Mouse (Mus musculus) kidney, embryonic 15.5 days (tissue): ENCODE data around the gene Mthfd2l. TPM values are rescaled to one million over a fixed set of nuclear protein-coding genes. Genes with fewer than 3 reads are reported as not detected.

Experiments
- ATAC-seq: fragments of 200-750 bp; cut with Nextera tagmentation; replicated peaks from 2 replicates; pipeline ENCODE4 v1.8.0; 2017; ENCODE audit warnings: moderate TSS enrichment; ENCODE audit not compliant: low FRiP score
- H3K27ac ChIP-seq: fragments of 300-500 bp; sonication (generic); 2 replicates; pipeline ENCODE4 v1.5.1; 2015; ENCODE audit warnings: mild to moderate bottlenecking, inconsistent platforms
- H3K27me3 ChIP-seq: fragments of 300-500 bp; sonication (generic); 2 replicates; pipeline ENCODE4 v1.6.1; 2015; ENCODE audit warnings: inconsistent platforms
- H3K36me3 ChIP-seq: fragments of 300-500 bp; sonication (generic); 2 replicates; pipeline ENCODE4 v1.6.1; 2015; ENCODE audit warnings: inconsistent platforms
- H3K4me1 ChIP-seq: fragments of 300-500 bp; sonication (generic); 2 replicates; pipeline ENCODE4 v1.6.1; 2015; ENCODE audit warnings: inconsistent platforms
- H3K4me2 ChIP-seq: fragments of 300-500 bp; sonication (generic); 2 replicates; pipeline ENCODE4 v1.6.1; 2015; ENCODE audit warnings: moderate library complexity, mild to moderate bottlenecking, inconsistent platforms
- H3K4me3 ChIP-seq: fragments of 300-500 bp; sonication (generic); replicated peaks from 2 replicates; pipeline ENCODE4 v1.5.1; 2015; ENCODE audit warnings: mild to moderate bottlenecking, inconsistent platforms
- H3K9ac ChIP-seq: fragments of 300-500 bp; sonication (generic); 2 replicates; pipeline ENCODE4 v1.6.1; 2015; ENCODE audit warnings: mild to moderate bottlenecking, inconsistent platforms
- H3K9me3 ChIP-seq: fragments of 300-500 bp; sonication (generic); replicated peaks from 2 replicates; pipeline ENCODE4 v1.6.1; 2016; ENCODE audit warnings: inconsistent platforms
- WGBS: fragments of 180-500 bp; shearing (Covaris S2); methylation state at CpG from one replicate; pipeline ENCODE4 v1.1.7; 2015; ENCODE audit warnings: mixed read lengths; 5-methylcytosine and 5-hydroxymethylcytosine counted together
- polyA plus RNA-seq: library from polyadenylated mRNA; unstranded; fragments of >200 nt; fragmentation: Nextera tagmentation; extraction: Ambion mirVana; gene quantifications from 2 replicates; pipeline ENCODE4 v1.2.1, GENCODE M21; 2015

Gene Mthfd2l
- polyA plus RNA-seq, 1 experiment from 2014 or later, result 47.1 TPM

- peaks cover 21% of the 10 kb centered on the region for H3K27me3 ChIP-seq
- H3K4me2 ChIP-seq, result no peak overlapping the region
- H3K36me3 ChIP-seq, result no peaks in the 10 kb centered on the region
- no peak overlapping the region for H3K9ac ChIP-seq
- no peaks in the 10 kb centered on the region for H3K9me3 ChIP-seq
- H3K27ac ChIP-seq, result no peak overlapping the region
- H3K4me1 ChIP-seq, result peaks cover 10% of the 10 kb centered on the region
- no peak overlapping the region for H3K4me3 ChIP-seq
- 79% methylated on average over 7 of the region's 7 CpGs for WGBS
- no peak for ATAC-seq
Measured at GRCm38 (mm10) chr5:90900688-90901087, 30.2 kb upstream of the Mthfd2l start.

DNA sequence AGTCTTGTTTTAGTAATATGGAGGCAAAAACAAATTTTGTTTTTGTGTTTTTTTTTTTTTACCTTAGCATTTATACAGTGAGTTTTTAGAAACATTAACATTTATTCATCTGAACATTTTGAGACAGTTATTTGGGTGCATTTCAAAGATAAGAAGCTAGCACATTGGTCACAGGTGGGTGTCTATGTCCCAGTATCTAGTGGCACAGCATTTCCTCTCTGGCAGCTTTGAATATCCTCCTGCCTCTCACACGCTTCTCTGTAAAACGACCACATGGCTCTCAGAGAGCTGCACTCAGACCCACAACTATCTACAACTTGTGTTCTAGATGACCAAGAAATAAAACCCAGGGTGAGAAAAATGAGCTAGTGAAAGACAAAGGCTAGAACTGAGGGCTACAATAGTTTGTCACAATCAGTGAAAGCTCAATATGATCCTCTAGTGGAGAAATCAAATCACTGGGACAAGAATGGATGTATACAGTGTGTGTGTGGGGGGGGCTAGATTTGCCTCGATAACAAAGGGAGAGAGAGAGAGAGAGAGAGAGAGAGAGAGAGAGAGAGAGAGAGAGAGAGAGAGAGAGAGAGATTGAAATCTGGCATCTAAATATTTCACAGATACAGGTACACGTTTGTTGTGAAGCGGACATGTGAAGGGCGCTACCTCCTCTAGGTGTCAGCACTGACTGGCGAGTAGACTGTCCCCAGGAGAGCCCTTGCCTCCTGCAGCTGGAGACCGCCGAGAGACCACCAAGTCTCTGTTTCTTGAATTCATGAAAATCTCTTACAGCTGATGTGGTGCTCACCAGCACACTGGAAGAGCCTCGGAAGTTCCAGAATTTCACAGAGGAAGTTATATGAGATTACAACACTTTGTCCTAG, 28.3 kb upstream of the Mthfd2l start:
- WGBS, result 10% methylated on average over 10 of the region's 10 CpGs
- H3K4me1 ChIP-seq, result peaks cover 10% of the 10 kb centered on the region
- peak overlapping the region; percentile 39 for H3K4me3 ChIP-seq
- H3K27ac ChIP-seq, result no peak overlapping the region
- peak overlapping the region; percentile 81 for H3K4me2 ChIP-seq
- H3K9me3 ChIP-seq, result no peaks in the 10 kb centered on the region
- H3K27me3 ChIP-seq, result peaks cover 28% of the 10 kb centered on the region
- no peaks in the 10 kb centered on the region for H3K36me3 ChIP-seq
- peak; percentile 64; the same call in 1 of the 2 replicates for ATAC-seq
- no peak overlapping the region for H3K9ac ChIP-seq

DNA sequence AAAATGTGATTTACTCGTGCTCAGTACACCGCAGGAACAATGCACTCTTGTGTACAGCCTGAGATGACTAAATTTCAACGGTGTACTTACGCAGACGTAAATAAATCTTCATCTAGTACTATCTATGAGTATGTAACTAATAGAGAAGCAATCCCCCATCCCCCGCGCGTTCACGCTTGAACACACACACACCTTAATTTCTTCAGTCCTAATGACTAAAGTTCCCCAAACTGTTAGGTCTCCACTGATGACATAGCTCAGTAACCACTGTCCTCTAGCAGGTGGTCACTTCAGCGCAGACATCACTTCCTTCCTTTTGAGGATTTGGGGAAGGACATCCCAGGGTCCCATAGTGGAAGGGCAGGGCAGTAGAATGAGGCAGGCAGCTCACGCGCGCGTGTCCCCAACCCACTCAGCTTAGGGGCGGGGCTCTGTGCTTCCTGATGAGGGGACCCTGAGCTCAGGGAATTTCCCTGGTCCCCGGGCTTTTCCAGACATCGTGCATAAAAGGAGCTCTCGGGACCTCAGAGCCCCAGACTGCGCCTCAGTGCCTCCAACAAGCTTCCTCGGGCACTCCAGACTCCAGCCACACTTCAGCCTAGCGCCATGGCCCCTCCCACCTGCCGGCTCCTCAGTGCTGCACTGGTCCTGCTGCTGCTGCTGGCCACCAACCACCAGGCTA, 27.4 kb upstream of the Mthfd2l start, which contains the start of gene Cxcl2:
TSS of gene Cxcl2 (plus strand) at position 533 of the 682 bp plus-strand sequence.
- no peaks in the 10 kb centered on the region for H3K36me3 ChIP-seq
- peak within 1 kb of the TSS; percentile 81 for H3K4me2 ChIP-seq
- ATAC-seq, result peak; percentile 80
- H3K4me3 ChIP-seq, result peak within 1 kb of the TSS; percentile 39
- H3K9ac ChIP-seq, result 0 out of 2 replicates have a peak within 1 kb of the TSS, but pooled peaks have one; percentile 17
- H3K9me3 ChIP-seq, result no peaks in the 10 kb centered on the region
- peaks cover 30% of the 10 kb centered on the region for H3K27me3 ChIP-seq
- H3K27ac ChIP-seq, result no peak within 1 kb of the TSS
- 6% methylated on average over 22 of the region's 22 CpGs for WGBS
- peaks cover 10% of the 10 kb centered on the region for H3K4me1 ChIP-seq

- H3K27me3 ChIP-seq, result peaks cover 24% of the 10 kb centered on the region
- H3K36me3 ChIP-seq, result no peaks in the 10 kb centered on the region
- H3K9ac ChIP-seq, result no peak overlapping the region
- H3K4me3 ChIP-seq, result no peak overlapping the region
- no peak overlapping the region for H3K4me2 ChIP-seq
- no peaks in the 10 kb centered on the region for H3K4me1 ChIP-seq
- no peak for ATAC-seq
- WGBS, result 2% methylated on average over 2 of the region's 2 CpGs
- no peaks in the 10 kb centered on the region for H3K9me3 ChIP-seq
- no peak overlapping the region for H3K27ac ChIP-seq
Measured at GRCm38 (mm10) chr5:90908983-90909382, 21.9 kb upstream of the Mthfd2l start.

DNA sequence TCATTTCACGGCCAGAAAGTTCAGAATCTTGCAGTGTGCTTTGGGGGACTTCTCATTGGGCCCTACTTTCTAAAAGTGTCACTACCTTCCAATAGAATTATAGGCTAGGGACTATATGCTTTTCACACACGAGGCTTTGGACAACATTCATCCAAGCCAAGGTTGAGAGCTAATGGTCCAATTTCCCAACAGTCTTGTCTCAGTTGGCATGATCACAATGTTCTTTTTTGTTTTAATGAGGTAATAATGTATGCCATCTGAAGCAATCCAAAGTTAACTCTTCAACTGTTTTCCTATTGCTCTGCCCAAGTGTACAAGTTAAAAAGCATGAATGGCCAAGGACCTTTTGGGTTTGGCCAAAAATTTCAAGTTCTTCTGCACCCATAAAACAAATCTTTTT, 11.4 kb upstream of the Mthfd2l start:
- 81% methylated on average over 2 of the region's 2 CpGs for WGBS
- Histone ChIP-seq H3K4me3 (no peak overlapping the region), H3K4me1 (no peaks in the 10 kb centered on the region)

DNA sequence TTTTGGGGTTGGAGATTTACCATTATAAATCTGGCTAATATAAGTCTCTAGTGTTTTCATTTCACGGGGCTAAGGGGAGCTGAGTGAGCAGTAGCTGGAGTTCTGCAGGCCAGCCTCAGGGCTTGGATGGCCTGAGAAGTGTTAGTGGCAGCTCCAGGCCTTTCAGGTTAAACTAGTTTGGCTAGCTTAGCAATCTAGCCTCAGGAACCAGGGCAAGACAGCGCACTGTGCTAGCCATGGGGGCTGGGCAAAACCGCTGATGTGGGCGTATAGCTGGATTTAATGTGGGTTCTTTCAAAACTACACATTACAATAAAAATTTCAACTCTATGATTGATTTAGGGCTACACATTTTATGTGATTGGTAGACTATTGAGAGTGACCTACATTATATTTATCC, 8.0 kb upstream of the Mthfd2l start:
- Histone ChIP-seq H3K36me3 (no peaks in the 10 kb centered on the region), H3K4me2 (no peak overlapping the region), H3K27ac (no peak overlapping the region), H3K27me3 (no peaks in the 10 kb centered on the region), H3K9ac (no peak overlapping the region), H3K4me1 (no peaks in the 10 kb centered on the region), H3K9me3 (no peaks in the 10 kb centered on the region), H3K4me3 (no peak overlapping the region)
- 89% methylated on average over 4 of the region's 4 CpGs for WGBS
- ATAC-seq, result no peak

More for the DNA sequence above, 11.4 kb upstream of the Mthfd2l start:
- Histone ChIP-seq H3K4me2 (no peak overlapping the region), H3K9me3 (no peaks in the 10 kb centered on the region), H3K36me3 (no peaks in the 10 kb centered on the region), H3K27me3 (no peaks in the 10 kb centered on the region), H3K27ac (no peak overlapping the region), H3K9ac (no peak overlapping the region)
- no peak for ATAC-seq

DNA sequence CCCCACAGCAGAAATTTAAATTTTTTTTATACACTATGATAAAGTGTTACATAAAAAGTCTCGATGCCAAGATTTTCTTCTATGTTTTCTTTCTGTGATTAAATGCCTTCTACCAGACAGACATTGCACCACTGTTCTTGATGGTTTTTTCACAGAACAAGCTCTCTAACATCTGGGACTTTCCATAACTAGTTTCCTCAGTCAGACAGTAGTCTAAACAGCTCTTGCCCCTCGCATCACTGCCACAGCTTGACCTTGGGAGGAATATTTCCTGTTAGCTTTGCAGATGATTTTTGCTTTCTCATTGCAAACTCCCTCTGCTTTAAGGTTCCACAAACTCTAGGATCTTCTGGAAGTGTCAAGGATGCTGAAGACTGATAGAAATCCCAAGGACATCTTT, 371 bp upstream of the Mthfd2l start:
- Histone ChIP-seq H3K4me2 (peak overlapping the region; percentile 62), H3K36me3 (peaks cover 13% of the 10 kb centered on the region), H3K27me3 (no peaks in the 10 kb centered on the region), H3K9me3 (no peaks in the 10 kb centered on the region), H3K27ac (peak overlapping the region; percentile 99), H3K9ac (peak overlapping the region; percentile 91), H3K4me1 (peaks cover 11% of the 10 kb centered on the region), H3K4me3 (peak overlapping the region; percentile 78)
- ATAC-seq, result 0 out of 2 replicates have a peak, but pooled peaks have one; percentile 2
- WGBS, result 27% methylated on average over 2 of the region's 2 CpGs

- peak; percentile 26; the same call in 1 of the 2 replicates for ATAC-seq
- WGBS, result 2% methylated on average over 6 of the region's 6 CpGs
- peaks cover 16% of the 10 kb centered on the region for H3K4me1 ChIP-seq
- peak overlapping the region; percentile 99 for H3K27ac ChIP-seq
- no peaks in the 10 kb centered on the region for H3K9me3 ChIP-seq
- peak overlapping the region; percentile 78 for H3K4me3 ChIP-seq
- H3K9ac ChIP-seq, result peak overlapping the region; percentile 91
- H3K27me3 ChIP-seq, result no peaks in the 10 kb centered on the region
- peaks cover 13% of the 10 kb centered on the region for H3K36me3 ChIP-seq
- peak overlapping the region; percentile 62 for H3K4me2 ChIP-seq
Measured at GRCm38 (mm10) chr5:90931911-90932310, 994 bp downstream of the Mthfd2l start.

DNA sequence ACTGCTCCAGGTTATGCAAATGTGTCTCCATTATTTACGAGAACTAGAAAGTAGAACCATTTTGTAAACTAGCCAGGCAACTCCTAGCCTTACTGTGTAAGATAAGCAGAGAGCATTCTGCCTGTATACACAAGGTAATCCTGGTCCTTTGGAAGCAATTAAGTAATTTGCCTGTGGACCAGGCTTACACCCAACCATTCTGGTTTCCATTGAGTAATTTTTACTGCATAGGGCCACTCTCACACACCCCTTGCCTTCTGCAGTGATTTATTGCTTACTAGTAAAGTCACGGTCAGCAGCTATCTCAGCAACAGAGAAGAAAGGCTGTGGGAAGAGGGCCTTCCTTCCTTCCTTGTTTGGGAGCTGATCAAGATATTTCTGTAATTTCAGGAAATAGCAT, 5.8 kb downstream of the Mthfd2l start:
- H3K4me1 ChIP-seq, result peaks cover 12% of the 10 kb centered on the region
- H3K4me2 ChIP-seq, result no peak overlapping the region
- H3K4me3 ChIP-seq, result no peak overlapping the region
- peak; percentile 79 for ATAC-seq
- no peaks in the 10 kb centered on the region for H3K9me3 ChIP-seq
- 40% methylated on average over 2 of the region's 2 CpGs for WGBS
- no peaks in the 10 kb centered on the region for H3K27me3 ChIP-seq
- H3K27ac ChIP-seq, result 0 out of 2 replicates have a peak overlapping the region, but pooled peaks have one; percentile 51
- no peak overlapping the region for H3K9ac ChIP-seq
- peaks cover 13% of the 10 kb centered on the region for H3K36me3 ChIP-seq

GRCm38 (mm10) chr5:90945453-90945852, 14.5 kb downstream of the Mthfd2l start:
- no peaks in the 10 kb centered on the region for H3K27me3 ChIP-seq
- no peaks in the 10 kb centered on the region for H3K9me3 ChIP-seq
- no peak overlapping the region for H3K4me3 ChIP-seq
- H3K36me3 ChIP-seq, result peaks cover 4% of the 10 kb centered on the region; the same call in 1 of the 2 replicates
- 90% methylated on average over 2 of the region's 2 CpGs for WGBS
- H3K4me2 ChIP-seq, result no peak overlapping the region
- no peaks in the 10 kb centered on the region for H3K4me1 ChIP-seq
- no peak for ATAC-seq
- H3K27ac ChIP-seq, result no peak overlapping the region
- no peak overlapping the region for H3K9ac ChIP-seq

- peaks cover 4% of the 10 kb centered on the region; the same call in 1 of the 2 replicates for H3K36me3 ChIP-seq
- H3K27me3 ChIP-seq, result no peaks in the 10 kb centered on the region
- WGBS, result 79% methylated on average over 15 of the region's 15 CpGs
- H3K4me3 ChIP-seq, result no peak overlapping the region
- H3K4me2 ChIP-seq, result no peak overlapping the region
- no peaks in the 10 kb centered on the region for H3K9me3 ChIP-seq
- no peak for ATAC-seq
- no peak overlapping the region for H3K27ac ChIP-seq
- H3K9ac ChIP-seq, result no peak overlapping the region
- H3K4me1 ChIP-seq, result no peaks in the 10 kb centered on the region
Measured at GRCm38 (mm10) chr5:90949499-90949898, 18.6 kb downstream of the Mthfd2l start.

GRCm38 (mm10) chr5:90951475-90951874, 20.6 kb downstream of the Mthfd2l start:
- no peak for ATAC-seq
- no peaks in the 10 kb centered on the region for H3K4me1 ChIP-seq
- H3K4me3 ChIP-seq, result no peak overlapping the region
- H3K27me3 ChIP-seq, result no peaks in the 10 kb centered on the region
- no peak overlapping the region for H3K4me2 ChIP-seq
- peaks cover 4% of the 10 kb centered on the region; the same call in 1 of the 2 replicates for H3K36me3 ChIP-seq
- WGBS, result 30% methylated on average over 2 of the region's 2 CpGs
- no peak overlapping the region for H3K9ac ChIP-seq
- no peaks in the 10 kb centered on the region for H3K9me3 ChIP-seq
- no peak overlapping the region for H3K27ac ChIP-seq
